Mouse (Mus musculus): ENCODE data around the gene Rnf41. TPM values are rescaled to one million over a fixed set of nuclear protein-coding genes. Genes with fewer than 3 reads are reported as not detected.

Gene Rnf41
- polyA plus RNA-seq, 1 experiment from 2014 or later: 43.3 TPM

DNA sequence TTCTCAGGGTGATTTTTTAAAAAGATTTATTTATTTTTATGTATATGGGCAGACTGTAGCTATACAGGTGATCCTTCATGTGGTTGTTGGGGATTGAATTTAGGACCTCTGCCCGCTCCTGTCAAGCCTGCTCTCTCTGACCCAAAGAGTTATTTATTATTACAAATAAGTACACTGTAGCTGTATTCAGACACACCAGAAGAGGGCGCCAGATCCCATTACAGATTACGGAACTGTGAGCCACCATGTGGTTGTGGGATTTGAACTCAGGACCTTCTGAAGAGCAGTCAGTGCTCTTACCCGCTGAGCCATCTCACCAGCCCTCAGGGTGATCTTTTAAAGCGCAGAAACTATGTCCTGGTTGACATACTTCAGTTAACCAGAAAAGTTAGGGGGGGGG is 39.3 kb upstream of the Rnf41 start:
- H3K27me3 ChIP-seq: no peaks in the 10 kb centered on the region
- no peak for TF ChIP-seq CTCF (IDR thresholded peaks at IDR 0.05)
- in situ Hi-C loops (cut with MboI; ENCODE audit: low pct_unique_long_range_greater_than_20kb): no loop called here
- ATAC-seq (no peak), DNase-seq (ENCODE audit: low read depth, low spot score) (no peak)
- ChIA-PET CTCF (no interaction called here), POLR2A (no interaction called here)

DNA sequence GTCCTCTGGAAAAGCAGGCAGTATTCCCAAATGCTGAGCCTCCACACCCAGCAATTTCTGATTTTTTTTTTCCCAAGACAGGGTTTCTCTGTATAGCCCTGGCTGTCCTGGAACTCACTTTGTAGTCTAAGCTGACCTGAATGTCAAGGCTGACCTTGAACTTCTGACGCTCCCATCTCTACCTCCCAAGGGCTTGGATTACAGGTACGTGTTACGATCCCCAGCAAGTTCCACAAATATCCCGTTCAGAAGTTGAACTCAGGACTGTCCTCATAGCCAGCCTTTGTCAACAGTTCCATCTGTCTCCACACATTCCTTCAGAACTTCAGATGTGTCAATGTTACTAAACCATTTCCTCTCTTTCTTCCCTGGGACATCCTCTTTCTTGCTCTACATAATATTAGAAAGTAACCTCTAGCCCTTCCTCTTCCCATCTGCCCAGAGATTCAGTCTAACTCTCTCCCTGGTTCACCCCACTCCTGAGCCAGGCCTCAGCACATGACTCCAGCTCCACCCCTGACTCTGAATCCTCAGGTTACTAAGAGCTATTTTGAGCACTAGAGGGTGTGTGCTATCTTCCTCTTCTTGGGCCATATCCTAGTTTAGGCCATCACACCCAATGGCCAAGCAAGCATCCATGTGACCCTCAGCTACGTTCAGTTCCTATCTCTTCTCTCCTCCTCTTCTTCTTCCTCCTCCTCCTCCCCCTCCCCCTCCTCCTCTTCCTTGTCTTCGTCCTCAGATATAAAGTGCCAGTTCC is 38.3 kb upstream of the Rnf41 start:
- in situ Hi-C loops (cut with MboI; ENCODE audit: low pct_unique_long_range_greater_than_20kb): no loop called here
- ChIA-PET POLR2A (interaction anchor here (1.6 kb wide), 1 partner anchor 13 kb away, joined by 5 read pairs; no protein-coding TSS in a partner anchor), CTCF (no interaction called here)
- no peak for ATAC-seq
- DNase-seq (ENCODE audit: low read depth, low spot score): no peak
- no peak for TF ChIP-seq CTCF (IDR thresholded peaks at IDR 0.05)
- H3K27me3 ChIP-seq: no peaks in the 10 kb centered on the region

DNA sequence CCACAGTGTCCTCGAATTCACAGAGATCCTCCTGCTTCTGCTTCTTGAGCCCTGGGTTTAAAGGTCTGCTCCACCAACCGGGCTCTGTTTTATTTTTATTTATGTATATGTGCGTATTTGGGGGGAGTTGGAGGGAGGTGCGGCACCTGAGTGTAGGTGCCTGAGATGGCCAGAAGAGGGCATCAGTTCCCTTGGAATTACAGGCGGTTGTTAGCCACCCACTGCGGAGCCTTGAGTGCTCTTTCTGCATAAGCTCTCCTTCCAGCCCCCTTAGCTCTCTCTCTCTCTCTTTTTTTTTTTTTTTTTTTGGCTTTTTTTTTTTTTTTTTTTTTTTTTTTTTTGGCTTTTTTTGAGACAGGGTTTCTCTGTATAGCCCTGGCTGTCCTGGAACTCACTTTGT is 37.1 kb upstream of the Rnf41 start:
- no peaks in the 10 kb centered on the region for H3K27me3 ChIP-seq
- ChIA-PET POLR2A (interaction anchor here (0.6 to 1.6 kb wide), 2 partner anchors 14 to 59 kb away, joined by 3 to 5 read pairs; no protein-coding TSS in a partner anchor), CTCF (interaction anchor here (1.4 to 1.8 kb wide), 3 partner anchors 9 to 28 kb away, joined by 3 to 4 read pairs (median 4); no protein-coding TSS in a partner anchor)
- TF ChIP-seq CTCF (IDR thresholded peaks at IDR 0.05): no peak
- in situ Hi-C loops (cut with MboI; ENCODE audit: low pct_unique_long_range_greater_than_20kb): no loop called here
- DNase-seq (ENCODE audit: low read depth, low spot score): no peak
- no peak for ATAC-seq

DNA sequence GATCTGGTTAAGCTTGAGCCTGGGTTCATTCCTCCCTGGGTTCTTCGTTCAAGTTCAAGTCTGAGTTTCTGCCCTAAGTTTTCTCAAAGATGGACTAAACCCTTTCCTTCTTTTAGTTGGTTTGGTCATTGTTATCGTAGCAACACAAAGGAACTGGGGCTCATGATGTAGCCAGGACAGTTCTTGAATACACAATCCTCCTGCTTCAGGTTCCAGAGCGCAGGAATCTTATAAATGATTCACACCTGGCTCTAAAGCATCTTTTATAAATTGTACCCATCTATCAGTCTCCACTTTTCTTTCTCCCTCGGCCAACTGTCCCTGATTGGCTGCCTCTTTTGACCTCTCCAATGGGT is 35.4 kb upstream of the Rnf41 start:
- ChIA-PET POLR2A (interaction anchor here (0.7 to 4.2 kb wide), 5 partner anchors 8 to 81 kb away, joined by 3 to 17 read pairs (median 6); partner anchors contain the start of genes Coq10a, Cs, Nabp2 and Rnf41), CTCF (interaction anchor here (0.7 to 1.8 kb wide), 8 partner anchors 13 to 159 kb away, joined by 3 to 8 read pairs (median 4); partner anchors contain the start of genes Esyt1, Nabp2 and Rnf41)
- in situ Hi-C loops (cut with MboI; ENCODE audit: low pct_unique_long_range_greater_than_20kb): no loop called here
- DNase-seq (ENCODE audit: low read depth, low spot score) (no peak), ATAC-seq (no peak)
- TF ChIP-seq CTCF (IDR thresholded peaks at IDR 0.05): no peak
- no peaks in the 10 kb centered on the region for H3K27me3 ChIP-seq

DNA sequence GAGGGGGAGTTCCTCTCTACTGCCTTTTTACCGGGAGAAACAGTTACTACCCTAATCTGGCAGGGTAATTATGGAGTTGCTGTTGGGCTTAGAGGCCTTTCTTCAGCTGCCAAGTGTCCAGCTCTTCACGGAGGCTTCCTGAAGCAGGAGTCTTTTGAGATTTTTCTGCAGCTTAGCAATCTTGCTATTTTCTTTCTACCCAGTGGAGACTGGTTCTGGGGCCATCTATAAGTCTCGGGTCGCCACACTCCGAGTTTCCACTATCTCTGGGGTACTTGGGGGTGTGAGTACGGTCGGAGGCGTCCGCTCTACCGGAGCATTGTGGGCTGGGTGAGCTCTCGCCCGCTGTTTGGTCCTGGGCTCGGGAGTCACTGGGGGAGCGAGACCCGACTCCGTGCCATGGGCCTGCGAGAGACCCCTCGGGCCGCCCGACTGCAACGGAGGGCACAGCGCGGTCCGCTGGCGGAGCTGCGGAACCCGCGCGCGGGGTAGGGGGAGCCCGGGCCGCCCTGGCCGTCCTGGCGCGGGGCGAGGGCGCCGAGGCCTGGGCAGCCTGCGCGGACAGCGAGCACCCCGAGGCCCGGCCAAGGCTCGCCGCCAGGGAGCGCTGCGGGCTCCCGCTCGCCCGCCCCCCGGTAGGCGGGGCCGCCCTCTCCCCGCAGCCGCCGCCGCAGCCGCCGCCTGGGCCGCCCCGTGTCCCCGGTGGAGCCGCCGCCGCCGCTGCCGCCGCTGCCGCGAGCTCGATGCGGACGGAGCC is 34.8 kb upstream of the Rnf41 start, which contains the start of gene Ankrd52:
Gene Ankrd52 (plus strand): TSS at position 661 of the 757 bp plus-strand sequence.
- DNase-seq (ENCODE audit: low read depth, low spot score) (no peak), ATAC-seq (peak; percentile 86)
- H3K27me3 ChIP-seq: no peaks in the 10 kb centered on the region
- in situ Hi-C loops (cut with MboI; ENCODE audit: low pct_unique_long_range_greater_than_20kb): no loop called here
- POLR2A ChIA-PET: interaction anchor here (0.9 to 4.2 kb wide), 8 partner anchors 8 to 111 kb away, joined by 3 to 17 read pairs (median 5); partner anchors contain the start of genes Coq10a, Cs, Nabp2 and Rnf41
- TF ChIP-seq CTCF (IDR thresholded peaks at IDR 0.05): no peak
- CTCF ChIA-PET: interaction anchor here (0.7 to 1.8 kb wide), 8 partner anchors 8 to 159 kb away, joined by 3 to 8 read pairs (median 4); partner anchors contain the start of genes Coq10a, Esyt1, Nabp2 and Rnf41

DNA sequence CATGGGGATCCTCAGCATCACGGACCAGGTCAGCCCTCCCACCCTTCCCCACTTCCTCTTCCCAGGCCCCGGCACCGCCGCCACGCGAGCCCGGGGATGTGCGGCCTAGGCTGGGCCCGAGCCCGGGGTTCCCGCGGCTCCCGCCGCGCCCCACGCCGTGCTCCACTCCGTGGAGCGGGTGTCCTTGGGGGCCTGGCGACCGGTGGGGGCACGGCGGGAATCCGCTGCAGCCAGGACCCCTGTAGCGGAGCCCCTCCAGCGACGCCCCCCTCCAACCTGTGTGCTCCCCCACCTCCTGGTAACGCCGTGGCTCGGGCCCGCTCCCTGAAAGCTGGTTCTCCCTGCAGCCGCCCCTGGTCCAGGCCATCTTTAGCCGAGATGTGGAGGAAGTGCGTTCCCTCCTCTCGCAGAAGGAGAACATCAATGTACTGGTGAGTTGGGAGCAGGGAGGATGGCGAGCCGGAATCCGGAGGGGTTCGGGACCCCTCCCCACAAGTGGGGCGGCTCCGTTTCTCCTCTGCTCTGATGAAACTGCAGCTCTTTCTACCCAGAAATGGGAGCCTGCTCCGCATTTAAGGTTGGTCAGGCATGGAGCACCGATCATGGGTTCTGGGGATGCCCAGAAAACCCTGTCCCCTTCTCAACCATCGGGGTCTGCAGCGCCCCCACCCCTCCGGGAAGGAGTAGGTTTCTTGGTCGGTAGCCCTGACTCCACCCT is 34.1 kb upstream of the Rnf41 start:
- ATAC-seq (peak; percentile 6), DNase-seq (ENCODE audit: low read depth, low spot score) (no peak)
- POLR2A ChIA-PET: interaction anchor here (0.7 to 4.2 kb wide), 8 partner anchors 9 to 110 kb away, joined by 3 to 17 read pairs (median 4); partner anchors contain the start of genes Coq10a and Cs
- no peak for TF ChIP-seq CTCF (IDR thresholded peaks at IDR 0.05)
- H3K27me3 ChIP-seq: no peaks in the 10 kb centered on the region
- in situ Hi-C loops (cut with MboI; ENCODE audit: low pct_unique_long_range_greater_than_20kb): no loop called here
- CTCF ChIA-PET: interaction anchor here (1.1 to 1.8 kb wide), 8 partner anchors 9 to 158 kb away, joined by 3 to 8 read pairs (median 4); partner anchors contain the start of genes Coq10a, Nabp2 and Rnf41

DNA sequence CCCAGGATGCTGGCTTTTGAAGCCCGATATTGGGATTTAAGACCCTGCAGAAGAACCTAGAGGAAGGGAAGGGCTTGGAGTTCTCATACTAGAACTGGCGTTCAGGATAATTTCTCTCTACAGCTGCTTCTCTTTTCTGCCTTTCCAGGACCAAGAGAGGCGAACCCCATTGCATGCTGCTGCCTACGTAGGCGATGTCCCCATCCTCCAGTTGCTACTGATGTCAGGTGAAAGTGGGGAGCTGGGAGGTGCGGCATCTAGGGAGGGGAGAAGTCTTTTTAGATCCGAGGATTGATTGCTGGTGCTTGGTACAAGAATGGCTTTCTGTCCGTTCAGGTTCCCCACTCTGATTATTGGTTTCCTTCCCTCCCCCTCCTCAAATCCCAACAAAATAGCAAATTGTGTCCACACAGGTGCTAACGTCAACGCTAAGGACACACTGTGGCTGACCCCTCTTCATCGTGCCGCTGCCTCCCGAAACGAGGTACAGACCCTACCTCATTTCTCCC is 33.5 kb upstream of the Rnf41 start:
- in situ Hi-C loops (cut with MboI; ENCODE audit: low pct_unique_long_range_greater_than_20kb): no loop called here
- H3K27me3 ChIP-seq: no peaks in the 10 kb centered on the region
- CTCF ChIA-PET: interaction anchor here (1.1 to 1.8 kb wide), 3 partner anchors 9 to 73 kb away, joined by 4 read pairs; partner anchors contain the start of gene Coq10a
- no peak for TF ChIP-seq CTCF (IDR thresholded peaks at IDR 0.05)
- DNase-seq (ENCODE audit: low read depth, low spot score) (no peak), ATAC-seq (no peak)
- POLR2A ChIA-PET: interaction anchor here (0.7 to 4.2 kb wide), 6 partner anchors 9 to 110 kb away, joined by 3 to 17 read pairs (median 4); partner anchors contain the start of gene Coq10a

DNA sequence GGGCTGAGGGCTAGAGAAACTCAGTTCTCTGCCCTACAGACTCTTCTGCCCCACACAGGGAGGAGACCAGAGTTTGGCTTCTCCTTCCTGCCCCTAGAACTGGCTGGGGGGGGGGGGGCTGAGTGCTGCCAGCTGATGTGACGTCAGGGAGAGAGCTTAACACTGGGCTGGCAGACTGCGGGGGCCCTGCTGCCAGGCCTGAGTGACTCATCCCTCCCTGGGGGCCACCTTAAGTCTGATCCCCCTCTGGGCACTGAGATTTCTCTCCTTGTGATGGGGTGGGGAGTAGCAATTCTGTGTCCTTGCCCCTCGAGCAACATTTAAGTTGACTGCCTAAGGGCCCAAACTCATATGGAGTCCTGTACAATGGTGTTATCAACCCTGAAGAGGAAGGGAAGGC is 33.0 kb upstream of the Rnf41 start:
- TF ChIP-seq CTCF (IDR thresholded peaks at IDR 0.05): no peak
- no peaks in the 10 kb centered on the region for H3K27me3 ChIP-seq
- CTCF ChIA-PET: interaction anchor here (1.1 to 1.8 kb wide), 4 partner anchors 9 to 72 kb away, joined by 3 to 4 read pairs (median 4); partner anchors contain the start of gene Coq10a
- ATAC-seq (no peak), DNase-seq (ENCODE audit: low read depth, low spot score) (no peak)
- in situ Hi-C loops (cut with MboI; ENCODE audit: low pct_unique_long_range_greater_than_20kb): no loop called here
- POLR2A ChIA-PET: interaction anchor here (1.2 to 4.2 kb wide), 3 partner anchors 8 to 145 kb away, joined by 4 to 17 read pairs (median 7); partner anchors contain the start of gene Coq10a

DNA sequence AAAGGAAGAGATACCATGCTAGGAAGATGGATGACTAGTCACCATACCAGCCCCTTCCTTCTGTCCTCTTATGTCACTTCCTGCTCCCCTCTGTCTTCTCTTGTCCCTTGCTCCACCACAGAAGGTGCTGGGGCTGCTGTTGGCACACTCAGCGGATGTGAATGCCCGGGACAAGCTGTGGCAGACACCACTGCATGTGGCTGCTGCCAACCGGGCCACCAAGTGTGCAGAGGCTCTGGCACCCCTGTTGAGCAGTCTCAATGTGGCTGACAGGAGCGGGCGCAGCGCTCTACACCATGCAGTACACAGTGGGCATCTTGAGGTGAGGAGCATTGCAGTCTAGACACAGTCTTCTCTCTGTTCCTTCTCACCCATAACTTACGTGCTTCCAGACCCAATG is 32.2 kb upstream of the Rnf41 start:
- DNase-seq (ENCODE audit: low read depth, low spot score) (no peak), ATAC-seq (no peak)
- H3K27me3 ChIP-seq: no peaks in the 10 kb centered on the region
- no peak for TF ChIP-seq CTCF (IDR thresholded peaks at IDR 0.05)
- in situ Hi-C loops (cut with MboI; ENCODE audit: low pct_unique_long_range_greater_than_20kb): no loop called here
- ChIA-PET CTCF (interaction anchor here (1.2 to 1.7 kb wide), 2 partner anchors 10 to 43 kb away, joined by 3 to 4 read pairs; partner anchors contain the start of gene Coq10a), POLR2A (interaction anchor here (0.7 to 4.2 kb wide), 3 partner anchors 11 to 454 kb away, joined by 3 to 17 read pairs (median 4); partner anchors contain the start of gene Coq10a)

Data from Patski (cell line).